Mouse (Mus musculus): Measurements from ENCODE around the gene Pank2. TPM values are rescaled to one million over a fixed set of nuclear protein-coding genes. Genes with fewer than 3 reads are reported as not detected.

The Pank2 gene
- polyA plus RNA-seq, 1 experiment from 2014 or later = 57.0 TPM

Small RNA genes lying within 50 kb of the gene (microRNA-seq; reads per million reads assigned to microRNA genes)
- 128 reads per million, percentile 52 among the genes with 10 or more reads in this experiment for gene Mir103-2

Other genes with a start within 250 kb of the Pank2 start
- 10.3 and 10.9 TPM in 2 replicates for gene Gfra4, start 219.4 kb upstream of the Pank2 start, polyA plus RNA-seq (2014; fragmentation: Nextera tagmentation; extraction: Ambion mirVana)
- gene Adam33, start 198.7 kb upstream of the Pank2 start, polyA plus RNA-seq (2014; fragmentation: Nextera tagmentation; extraction: Ambion mirVana) = 0.47 and 0.72 TPM in 2 replicates
- 0.03 and 0.07 TPM in 2 replicates for gene Siglec1, start 175.7 kb upstream of the Pank2 start, polyA plus RNA-seq (2014; fragmentation: Nextera tagmentation; extraction: Ambion mirVana)
- gene Hspa12b, start 135.2 kb upstream of the Pank2 start, polyA plus RNA-seq (2014; fragmentation: Nextera tagmentation; extraction: Ambion mirVana) = 9.6 and 12.7 TPM in 2 replicates
- gene Gm11037, start 129.0 kb upstream of the Pank2 start, polyA plus RNA-seq (2014; fragmentation: Nextera tagmentation; extraction: Ambion mirVana) = not detected in 2 replicates
- gene 1700037H04Rik, start 102.4 kb upstream of the Pank2 start, polyA plus RNA-seq (2014; fragmentation: Nextera tagmentation; extraction: Ambion mirVana) = 78.0 and 78.9 TPM in 2 replicates
- gene Cenpb, start 82.4 kb upstream of the Pank2 start, polyA plus RNA-seq (2014; fragmentation: Nextera tagmentation; extraction: Ambion mirVana) = 6.8 and 8.5 TPM in 2 replicates
- gene Cdc25b, start 75.5 kb upstream of the Pank2 start, polyA plus RNA-seq (2014; fragmentation: Nextera tagmentation; extraction: Ambion mirVana) = 48.7 and 49.6 TPM in 2 replicates
- 3.7 and 5.2 TPM in 2 replicates for gene Spef1, start 75.2 kb upstream of the Pank2 start, polyA plus RNA-seq (2014; fragmentation: Nextera tagmentation; extraction: Ambion mirVana)
- 25.3 and 27.3 TPM in 2 replicates for gene Ap5s1, start 55.4 kb upstream of the Pank2 start, polyA plus RNA-seq (2014; fragmentation: Nextera tagmentation; extraction: Ambion mirVana)
- 17.1 and 17.9 TPM in 2 replicates for gene Mavs, start 28.4 kb upstream of the Pank2 start, polyA plus RNA-seq (2014; fragmentation: Nextera tagmentation; extraction: Ambion mirVana)
- 7.2 and 9.8 TPM in 2 replicates for gene Rnf24, start 90.4 kb downstream of the Pank2 start, polyA plus RNA-seq (2014; fragmentation: Nextera tagmentation; extraction: Ambion mirVana)
- 57.4 and 59.2 TPM in 2 replicates for gene Smox, start 229.0 kb downstream of the Pank2 start, polyA plus RNA-seq (2014; fragmentation: Nextera tagmentation; extraction: Ambion mirVana)

All from limb, embryonic 11.5 days (tissue).